Mouse (Mus musculus) stomach, embryonic 15.5 days (tissue): ENCODE data around the gene Nup210. TPM values are rescaled to one million over a fixed set of nuclear protein-coding genes. Genes with fewer than 3 reads are reported as not detected.
A peak's percentile ranks its signal among the peaks of the same experiment; 100 is the strongest.

Source experiments
- ATAC-seq: fragments of 200-750 bp; cut with Nextera tagmentation; 2 replicates; pipeline ENCODE4 v1.8.0; 2017; ENCODE audit warnings: low read depth, moderate number of reproducible peaks, moderate TSS enrichment; ENCODE audit not compliant: insufficient read depth, low FRiP score
- H3K27ac ChIP-seq: fragments of 300-500 bp; sonication (generic); 2 replicates; pipeline ENCODE4 v1.5.1; 2015; ENCODE audit warnings: mild to moderate bottlenecking, inconsistent platforms
- H3K27me3 ChIP-seq: fragments of 300-500 bp; sonication (generic); replicated peaks from 2 replicates; pipeline ENCODE4 v1.6.1; 2015; ENCODE audit warnings: inconsistent platforms
- H3K36me3 ChIP-seq: fragments of 300-500 bp; sonication (generic); 2 replicates; pipeline ENCODE4 v1.6.1; 2015; ENCODE audit warnings: inconsistent platforms
- H3K4me1 ChIP-seq: fragments of 300-500 bp; sonication (generic); 2 replicates; pipeline ENCODE4 v1.6.1; 2015; ENCODE audit warnings: inconsistent platforms
- H3K4me2 ChIP-seq: fragments of 300-500 bp; sonication (generic); 2 replicates; pipeline ENCODE4 v1.6.1; 2015; ENCODE audit warnings: mild to moderate bottlenecking, inconsistent platforms
- H3K4me3 ChIP-seq: fragments of 300-500 bp; sonication (generic); replicated peaks from 2 replicates; pipeline ENCODE4 v1.5.1; 2015; ENCODE audit warnings: inconsistent platforms
- H3K9ac ChIP-seq: fragments of 300-500 bp; sonication (generic); 2 replicates; pipeline ENCODE4 v1.6.1; 2015; ENCODE audit warnings: inconsistent platforms
- H3K9me3 ChIP-seq: fragments of 300-500 bp; sonication (generic); 2 replicates; pipeline ENCODE4 v1.6.1; 2016; ENCODE audit warnings: inconsistent platforms
- WGBS: fragments of 180-500 bp; shearing (Covaris S2); methylation state at CpG from one replicate; pipeline ENCODE4 v1.1.7; 2015; 5-methylcytosine and 5-hydroxymethylcytosine counted together
- polyA plus RNA-seq: library from polyadenylated mRNA; unstranded; fragments of >200 nt; fragmentation: Nextera tagmentation; extraction: Ambion mirVana; gene quantifications from 2 replicates; pipeline ENCODE4 v1.2.1, GENCODE M21; 2015

The Nup210 gene
- polyA plus RNA-seq, 1 experiment from 2014 or later = 14.3 TPM

- no peak for ATAC-seq
- Histone ChIP-seq H3K9me3 (no peaks in the 10 kb centered on the region), H3K27ac (0 out of 2 replicates have a peak overlapping the region, but pooled peaks have one; percentile 14), H3K4me1 (peaks cover 26% of the 10 kb centered on the region; the same call in 1 of the 2 replicates), H3K4me3 (no peak overlapping the region), H3K36me3 (no peaks in the 10 kb centered on the region), H3K9ac (no peak overlapping the region), H3K4me2 (no peak overlapping the region), H3K27me3 (no peaks in the 10 kb centered on the region)
- 44% methylated on average over 3 of the region's 3 CpGs for WGBS
Measured at GRCm38 (mm10) chr6:90984101-90984500, 132.5 kb downstream of the Nup210 start.

- WGBS = 82% methylated on average over 2 of the region's 2 CpGs
- Histone ChIP-seq H3K36me3 (no peaks in the 10 kb centered on the region), H3K27me3 (no peaks in the 10 kb centered on the region), H3K4me1 (no peaks in the 10 kb centered on the region), H3K4me3 (no peak overlapping the region), H3K4me2 (no peak overlapping the region), H3K9me3 (no peaks in the 10 kb centered on the region), H3K27ac (no peak overlapping the region), H3K9ac (no peak overlapping the region)
- no peak for ATAC-seq
Measured at GRCm38 (mm10) chr6:90974279-90974678, 142.3 kb downstream of the Nup210 start.

- ATAC-seq = no peak
- Histone ChIP-seq H3K9me3 (no peaks in the 10 kb centered on the region), H3K27me3 (no peaks in the 10 kb centered on the region), H3K36me3 (no peaks in the 10 kb centered on the region), H3K27ac (no peak overlapping the region), H3K4me1 (no peaks in the 10 kb centered on the region), H3K4me3 (no peak overlapping the region), H3K4me2 (no peak overlapping the region), H3K9ac (no peak overlapping the region)
- 40% methylated on average over 2 of the region's 2 CpGs for WGBS
Measured at GRCm38 (mm10) chr6:90969341-90969871, 147.2 kb downstream of the Nup210 start.

Other genes with a start within 250 kb of the Nup210 start
- gene Iqsec1, start 128.1 kb downstream of the Nup210 start, polyA plus RNA-seq = 8.9 and 10.7 TPM in 2 replicates
- gene Hdac11, start 39.8 kb upstream of the Nup210 start, polyA plus RNA-seq = 9.9 and 12.0 TPM in 2 replicates
- gene Fbln2, start 95.6 kb upstream of the Nup210 start, polyA plus RNA-seq = 51.7 and 58.1 TPM in 2 replicates